Mouse (Mus musculus) G1E (cell line): Measurements from ENCODE around the gene Man1a. TPM values are rescaled to one million over a fixed set of nuclear protein-coding genes. Genes with fewer than 3 reads are reported as not detected.

Experiments
- ATAC-seq: 2 replicates; pipeline ENCODE4 v1.8.0; 2016; ENCODE audit warnings: mild to moderate bottlenecking; ENCODE audit not compliant: insufficient number of reproducible peaks, poor library complexity, low FRiP score, severe bottlenecking; ENCODE audit errors: extremely low read depth
- DNase-seq: peaks from one replicate; pipeline ENCODE4 v3.0.0; 2012; ENCODE audit warnings: low spot score
- H3K27me3 ChIP-seq: 2 replicates; pipeline ENCODE4 v1.6.1; 2012; ENCODE audit warnings: mild to moderate bottlenecking, low read length, inconsistent platforms; ENCODE audit not compliant: insufficient read depth
- H3K36me3 ChIP-seq: replicated peaks from 2 replicates; pipeline ENCODE3; 2012; ENCODE audit warnings: mild to moderate bottlenecking, inconsistent platforms
- H3K4me1 ChIP-seq: 2 replicates; pipeline ENCODE4 v1.6.1; 2012; ENCODE audit warnings: low read depth, low read length, inconsistent platforms, mixed read lengths; ENCODE audit not compliant: insufficient read depth
- H3K4me3 ChIP-seq: 2 replicates; pipeline ENCODE4 v1.5.1; 2012; ENCODE audit warnings: low read depth, mild to moderate bottlenecking, inconsistent platforms, low read length, moderate library complexity, mixed read lengths
- H3K9me3 ChIP-seq: replicated peaks from 2 replicates; pipeline ENCODE4 v1.6.1; 2012; ENCODE audit warnings: inconsistent platforms
- CTCF ChIP-seq: IDR thresholded peaks from 2 replicates; pipeline ENCODE4 v1.5.1; 2012; ENCODE audit warnings: low read depth, low read length, inconsistent platforms, mixed read lengths
- GATA1 ChIP-seq: IDR thresholded peaks from 2 replicates; pipeline ENCODE4 v1.6.1; 2012; ENCODE audit warnings: borderline replicate concordance, low read length, inconsistent platforms, mixed read lengths
- GATA2 ChIP-seq: IDR thresholded peaks from 2 replicates; pipeline ENCODE4 v1.6.1; 2012; ENCODE audit warnings: low read depth, low read length, inconsistent platforms, borderline replicate concordance
- POLR2AphosphoS5 ChIP-seq: IDR thresholded peaks from 2 replicates; pipeline ENCODE4 v1.6.1; 2012; ENCODE audit warnings: low read depth, low read length, inconsistent platforms; ENCODE audit not compliant: insufficient replicate concordance
- TAL1 ChIP-seq: conservative IDR thresholded peaks from 2 replicates; pipeline ENCODE4 v1.6.1; 2012; ENCODE audit warnings: low read depth, low read length, inconsistent platforms, mixed read lengths
- polyA plus RNA-seq: library from polyadenylated mRNA; stranded (reverse); fragments of >175 nt; gene quantifications from 2 replicates; pipeline ENCODE4 v1.2.3, GENCODE M21; 2012
- total RNA-seq, 2 experiments: library from RNA; stranded (forward) in 1 of 2; stranded (reverse) in 1 of 2; fragments of 200-1000 nt in 1 of 2; fragments of >200 nt in 1 of 2; fragmentation: Nextera tagmentation in 1 of 2; gene quantifications; 2 replicates each; pipeline ENCODE4 v1.2.3; 2014 to 2017

Gene Man1a
- total and polyA plus RNA-seq, 3 experiments = 0.03 to 6.6 (median 0.05) TPM

GRCm38 (mm10) chr10:53889512-53889911, 186.9 kb downstream of the Man1a start:
- Histone ChIP-seq H3K27me3 (no peaks in the 10 kb centered on the region), H3K4me1 (no peaks in the 10 kb centered on the region), H3K9me3 (no peaks in the 10 kb centered on the region), H3K36me3 (no peaks in the 10 kb centered on the region), H3K4me3 (no peak overlapping the region)
- no peak for TF ChIP-seq CTCF
- no peak for DNase-seq
- no peak for ATAC-seq

GRCm38 (mm10) chr10:53888382-53889110, 187.9 kb downstream of the Man1a start:
- Histone ChIP-seq H3K4me3 (no peak overlapping the region), H3K4me1 (no peaks in the 10 kb centered on the region), H3K9me3 (peaks cover 5% of the 10 kb centered on the region; the same call in 1 of the 2 replicates), H3K36me3 (no peaks in the 10 kb centered on the region), H3K27me3 (no peaks in the 10 kb centered on the region)
- TF ChIP-seq TAL1 (no peak), POLR2AphosphoS5 (no peak), CTCF (no peak), GATA1 (no peak), GATA2 (no peak)
- ATAC-seq = no peak
- no peak for DNase-seq

- no peak for TF ChIP-seq TAL1
- no peak for TF ChIP-seq POLR2AphosphoS5
- no peak for TF ChIP-seq CTCF
- no peak for TF ChIP-seq GATA2
- TF ChIP-seq GATA1 = no peak
- Histone ChIP-seq H3K36me3 (no peaks in the 10 kb centered on the region), H3K27me3 (no peaks in the 10 kb centered on the region), H3K9me3 (peaks cover 5% of the 10 kb centered on the region; the same call in 1 of the 2 replicates), H3K4me1 (no peaks in the 10 kb centered on the region), H3K4me3 (no peak overlapping the region)
- ATAC-seq = no peak
- DNase-seq = no peak
Measured at GRCm38 (mm10) chr10:53886475-53886874, 189.9 kb downstream of the Man1a start.

GRCm38 (mm10) chr10:53881310-53881709, 195.1 kb downstream of the Man1a start:
- DNase-seq = no peak
- no peaks in the 10 kb centered on the region for H3K36me3 ChIP-seq
- ATAC-seq = no peak
- H3K4me1 ChIP-seq = no peaks in the 10 kb centered on the region
- TF ChIP-seq GATA2 (no peak), CTCF (no peak), GATA1 (no peak), TAL1 (no peak), POLR2AphosphoS5 (no peak)
- H3K4me3 ChIP-seq = no peak overlapping the region
- no peaks in the 10 kb centered on the region for H3K27me3 ChIP-seq
- H3K9me3 ChIP-seq = peaks cover 5% of the 10 kb centered on the region; the same call in 1 of the 2 replicates

- Histone ChIP-seq H3K4me1 (no peaks in the 10 kb centered on the region), H3K4me3 (no peak overlapping the region), H3K9me3 (no peaks in the 10 kb centered on the region), H3K27me3 (no peaks in the 10 kb centered on the region), H3K36me3 (no peaks in the 10 kb centered on the region)
- ATAC-seq (no peak), DNase-seq (no peak)
- TF ChIP-seq POLR2AphosphoS5 = no peak
- no peak for TF ChIP-seq TAL1
Measured at GRCm38 (mm10) chr10:53875896-53876295, 200.5 kb downstream of the Man1a start.

- no peak for DNase-seq
- H3K36me3 ChIP-seq = no peaks in the 10 kb centered on the region
- ATAC-seq = no peak
- no peaks in the 10 kb centered on the region for H3K4me1 ChIP-seq
- H3K27me3 ChIP-seq = no peaks in the 10 kb centered on the region
- TF ChIP-seq GATA2 (no peak), POLR2AphosphoS5 (no peak), CTCF (no peak), GATA1 (no peak), TAL1 (no peak)
- H3K9me3 ChIP-seq = no peaks in the 10 kb centered on the region
- no peak overlapping the region for H3K4me3 ChIP-seq
Measured at GRCm38 (mm10) chr10:53874191-53874590, 202.2 kb downstream of the Man1a start.
